Mouse (Mus musculus): ENCODE data around the gene Nav2.

DNA sequence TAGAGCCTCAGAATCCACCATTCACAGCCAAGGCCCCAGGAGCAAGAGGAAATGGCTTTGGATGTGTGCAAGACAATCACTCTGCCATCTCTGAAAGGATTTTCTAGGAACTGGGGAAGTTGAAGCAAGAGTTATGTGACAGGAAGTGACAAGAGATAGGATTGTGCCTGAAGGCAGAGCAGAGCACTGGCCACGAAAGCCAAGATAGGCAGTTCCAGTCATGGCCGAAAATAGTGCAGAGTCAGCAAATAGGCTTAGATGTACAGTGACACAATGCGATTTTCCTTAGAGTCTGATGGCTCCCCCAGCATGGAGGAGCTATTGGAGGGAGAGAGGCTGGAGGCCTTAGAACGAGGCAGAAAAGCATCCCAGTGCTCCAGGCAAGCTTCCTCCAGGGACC lies 269.7 kb downstream of the Nav2 start:
- TF ChIP-seq CTCF (IDR thresholded peaks at IDR 0.05; ENCODE audit: low read depth, low read length) (no peak), GATA1 (IDR thresholded peaks at IDR 0.05; ENCODE audit: borderline replicate concordance, low read length) (no peak), TAL1 (conservative IDR thresholded peaks at IDR 0.05; ENCODE audit: low read depth, low read length) (no peak), POLR2AphosphoS5 (IDR thresholded peaks at IDR 0.05; ENCODE audit: insufficient replicate concordance, low read depth, low read length) (no peak)
